Mouse (Mus musculus) layer of hippocampus, adult 8-10 months (tissue): Measurements from ENCODE around the gene Kng1. TPM values are rescaled to one million over a fixed set of nuclear protein-coding genes. Genes with fewer than 3 reads are reported as not detected.
"Not testable (repeated sequence)": the region's sequence is repeated elsewhere in the genome, so short reads cannot be mapped to it uniquely, and the experiment has no call there.

Source experiments
- DNase-seq, 2 experiments: peaks; one replicate each; pipeline ENCODE4 v3.0.0; 2022; ENCODE audit warnings: low spot score in 2 of 2
- total RNA-seq, 4 experiments: library from RNA; stranded (reverse); gene quantifications; 2 replicates each; pipeline ENCODE4 v1.2.4; 2022

Gene Kng1
- total RNA-seq, 4 experiments from 2014 or later = not detected

- DNase-seq = no peak
Observed at GRCm38 (mm10) chr16:23093321-23093953, 35.8 kb downstream of the Kng1 start.

GRCm38 (mm10) chr16:23094136-23094535, 36.5 kb downstream of the Kng1 start:
- DNase-seq = no peak

GRCm38 (mm10) chr16:23095581-23095980, 37.9 kb downstream of the Kng1 start:
- DNase-seq = not testable (repeated sequence)

- not testable (repeated sequence) for DNase-seq
Observed at GRCm38 (mm10) chr16:23096886-23097285, 39.2 kb downstream of the Kng1 start.

GRCm38 (mm10) chr16:23097290-23098104, 39.8 kb downstream of the Kng1 start:
- peak; percentile 60 to 61 for DNase-seq

- not testable (repeated sequence) for DNase-seq
Observed at GRCm38 (mm10) chr16:23098105-23098452, 40.4 kb downstream of the Kng1 start.

- no peak for DNase-seq
Observed at GRCm38 (mm10) chr16:23099632-23100031, 42.0 kb downstream of the Kng1 start.

GRCm38 (mm10) chr16:23100099-23100575, 42.5 kb downstream of the Kng1 start:
- DNase-seq = no peak

GRCm38 (mm10) chr16:23100613-23101012, 42.9 kb downstream of the Kng1 start:
- DNase-seq = no peak

- no peak for DNase-seq
Observed at GRCm38 (mm10) chr16:23102340-23103037, 44.8 kb downstream of the Kng1 start.

- no peak for DNase-seq
Observed at GRCm38 (mm10) chr16:23103038-23103745, 45.5 kb downstream of the Kng1 start.

- DNase-seq = no peak
Observed at GRCm38 (mm10) chr16:23103841-23104240, 46.2 kb downstream of the Kng1 start.

- no peak for DNase-seq
Observed at GRCm38 (mm10) chr16:23106121-23106520, 48.5 kb downstream of the Kng1 start.

GRCm38 (mm10) chr16:23107231-23107942, 49.7 kb downstream of the Kng1 start, which contains the start of gene Eif4a2:
Eif4a2 (plus strand) TSS chr16:23107444.
- DNase-seq = peak; percentile 86 to 92

GRCm38 (mm10) chr16:23107946-23108759, 50.5 kb downstream of the Kng1 start:
- peak; percentile 76 to 82 for DNase-seq

- DNase-seq = no peak
Observed at GRCm38 (mm10) chr16:23108943-23109342, 51.3 kb downstream of the Kng1 start.

GRCm38 (mm10) chr16:23109350-23110280, 52.0 kb downstream of the Kng1 start:
- no peak for DNase-seq

- DNase-seq = no peak
Observed at GRCm38 (mm10) chr16:23112348-23112747, 54.7 kb downstream of the Kng1 start.
